Mouse (Mus musculus): ENCODE results near the gene Cyp39a1.

Cyp39a1 gene

GRCm38 (mm10) chr17:43758607-43759259 is 91.5 kb downstream of the Cyp39a1 start:
- no peak for DNase-seq (ENCODE audit: low spot score in 2 of 2)

DNA sequence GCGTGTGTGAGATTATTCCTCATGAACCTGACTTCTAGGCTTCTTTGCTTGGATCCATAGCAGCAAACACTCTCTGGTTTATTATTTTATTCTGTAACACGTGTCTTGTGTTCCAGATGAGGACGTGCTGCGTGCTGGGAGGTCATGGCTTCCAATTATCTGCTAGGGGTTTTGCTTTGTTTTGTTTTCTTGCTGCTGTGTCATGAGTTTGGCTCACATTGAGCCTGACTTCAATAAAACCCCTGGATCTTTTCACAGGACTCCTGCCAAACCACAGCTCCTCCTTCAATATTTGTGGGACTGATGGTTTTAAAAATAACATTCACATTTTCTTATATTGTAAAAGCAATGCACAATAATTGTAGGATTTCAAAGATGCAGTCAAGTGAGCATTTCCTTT is 117.3 kb downstream of the Cyp39a1 start:
- DNase-seq (ENCODE audit: low spot score in 2 of 2) = no peak

- DNase-seq (ENCODE audit: low spot score in 2 of 2) = no peak
These were observed 121.0 kb downstream of the Cyp39a1 start for GRCm38 (mm10) chr17:43788222-43788621.

GRCm38 (mm10) chr17:43789376-43789775 is 122.2 kb downstream of the Cyp39a1 start:
- no peak for DNase-seq (ENCODE audit: low spot score in 2 of 2)

GRCm38 (mm10) chr17:43791751-43792150 is 124.5 kb downstream of the Cyp39a1 start:
- DNase-seq (ENCODE audit: low spot score in 2 of 2) = no peak

GRCm38 (mm10) chr17:43794731-43795280 is 127.6 kb downstream of the Cyp39a1 start:
- DNase-seq (ENCODE audit: low spot score in 2 of 2) = no peak
